Mouse (Mus musculus) forebrain, embryonic 14.5 days (tissue): Measurements from ENCODE around the gene Scaf1. TPM values are rescaled to one million over a fixed set of nuclear protein-coding genes. Genes with fewer than 3 reads are reported as not detected.

Source experiments
- ATAC-seq: fragments of 200-750 bp; cut with Nextera tagmentation; 2 replicates; pipeline ENCODE4 v1.8.0; 2017; ENCODE audit warnings: mild to moderate bottlenecking, moderate library complexity
- DNase-seq: peaks from one replicate; pipeline ENCODE4 v3.0.0-alpha.2; 2015; ENCODE audit warnings: low spot score
- H3K27ac ChIP-seq: fragments of 300-500 bp; sonication (generic); 2 replicates; pipeline ENCODE4 v1.5.1; 2014; ENCODE audit warnings: low read depth, mild to moderate bottlenecking, control low read depth, low read length, moderate library complexity
- H3K27me3 ChIP-seq: fragments of 300-500 bp; sonication (generic); replicated peaks from 2 replicates; pipeline ENCODE4 v1.6.1; 2014; ENCODE audit warnings: low read length, control low read depth, mixed read lengths; ENCODE audit not compliant: control insufficient read depth, insufficient read depth
- H3K36me3 ChIP-seq: fragments of 300-500 bp; sonication (generic); 2 replicates; pipeline ENCODE4 v1.6.1; 2014; ENCODE audit warnings: low read length, control low read depth; ENCODE audit not compliant: control insufficient read depth, insufficient read depth
- H3K4me1 ChIP-seq: fragments of 300-500 bp; sonication (generic); 2 replicates; pipeline ENCODE4 v1.6.1; 2014; ENCODE audit warnings: antibody characterized with exemption, low read length, control low read depth; ENCODE audit not compliant: control insufficient read depth, insufficient read depth
- H3K4me2 ChIP-seq: fragments of 300-500 bp; sonication (generic); 2 replicates; pipeline ENCODE4 v1.6.1; 2014; ENCODE audit warnings: mild to moderate bottlenecking, control low read depth, low read length
- H3K4me3 ChIP-seq: fragments of 300-500 bp; sonication (generic); 2 replicates; pipeline ENCODE4 v1.5.1; 2014; ENCODE audit warnings: low read depth, low read length, control low read depth
- H3K9ac ChIP-seq: fragments of 300-500 bp; sonication (generic); 2 replicates; pipeline ENCODE4 v1.6.1; 2014; ENCODE audit warnings: mild to moderate bottlenecking, low read length, control low read depth, moderate library complexity
- H3K9me3 ChIP-seq: fragments of 300-500 bp; sonication (generic); replicated peaks from 2 replicates; pipeline ENCODE4 v1.6.1; 2016; ENCODE audit warnings: low read length, control low read depth, mixed read lengths; ENCODE audit not compliant: control insufficient read depth
- WGBS: fragments of 180-500 bp; shearing (Covaris S2); extraction: QIAGEN DNeasy Blood & Tissue Kit; methylation state at CpG from one replicate; pipeline ENCODE4 v1.1.7; 2014; 5-methylcytosine and 5-hydroxymethylcytosine counted together
- microRNA-seq: library from miRNA; unstranded; fragments of <30 nt; microRNA quantifications from one replicate; pipeline ENCODE4, GENCODE M21; 2016
- polyA plus RNA-seq: library from polyadenylated mRNA; unstranded; fragments of >200 nt; fragmentation: Nextera tagmentation; extraction: Ambion mirVana; gene quantifications from 2 replicates; pipeline ENCODE4 v1.2.1, GENCODE M21; 2014

The Scaf1 gene
- polyA plus RNA-seq, 1 experiment from 2014 or later: 40.5 TPM

- Histone ChIP-seq H3K4me1 (no peaks in the 10 kb centered on the region), H3K27me3 (no peaks in the 10 kb centered on the region), H3K4me2 (no peak overlapping the region), H3K27ac (no peak overlapping the region), H3K9me3 (no peaks in the 10 kb centered on the region), H3K9ac (no peak overlapping the region), H3K4me3 (no peak overlapping the region), H3K36me3 (peaks cover 47% of the 10 kb centered on the region)
- WGBS: 48% methylated on average over 7 of the region's 7 CpGs
- ATAC-seq (peak; percentile 47; the same call in 1 of the 2 replicates), DNase-seq (peak; percentile 68)
These were observed 58.0 kb downstream of the Scaf1 start for GRCm38 (mm10) chr7:44958208-44958607.

- H3K9ac ChIP-seq: no peak overlapping the region
- no peak for ATAC-seq
- DNase-seq: no peak
- H3K4me1 ChIP-seq: peaks cover 6% of the 10 kb centered on the region
- peaks cover 39% of the 10 kb centered on the region for H3K36me3 ChIP-seq
- no peak overlapping the region for H3K4me2 ChIP-seq
- H3K27ac ChIP-seq: no peak overlapping the region
- 79% methylated on average over 20 of the region's 20 CpGs for WGBS
- no peak overlapping the region for H3K4me3 ChIP-seq
- no peaks in the 10 kb centered on the region for H3K27me3 ChIP-seq
- no peaks in the 10 kb centered on the region for H3K9me3 ChIP-seq
These were observed 58.9 kb downstream of the Scaf1 start for GRCm38 (mm10) chr7:44957183-44957835.

GRCm38 (mm10) chr7:44956266-44956665 lies 59.9 kb downstream of the Scaf1 start:
- WGBS: 70% methylated on average over 6 of the region's 6 CpGs
- Histone ChIP-seq H3K36me3 (peaks cover 29% of the 10 kb centered on the region), H3K9ac (no peak overlapping the region), H3K4me2 (no peak overlapping the region), H3K27ac (no peak overlapping the region), H3K9me3 (no peaks in the 10 kb centered on the region), H3K27me3 (peaks cover 8% of the 10 kb centered on the region), H3K4me3 (no peak overlapping the region), H3K4me1 (peaks cover 9% of the 10 kb centered on the region)
- ATAC-seq (no peak), DNase-seq (no peak)

GRCm38 (mm10) chr7:44955628-44956027 lies 60.5 kb downstream of the Scaf1 start:
- H3K9ac ChIP-seq: no peak overlapping the region
- no peak overlapping the region for H3K4me3 ChIP-seq
- H3K4me1 ChIP-seq: peaks cover 9% of the 10 kb centered on the region
- H3K36me3 ChIP-seq: peaks cover 22% of the 10 kb centered on the region
- DNase-seq (peak; percentile 51), ATAC-seq (no peak)
- H3K27ac ChIP-seq: no peak overlapping the region
- no peak overlapping the region for H3K4me2 ChIP-seq
- 53% methylated on average over 5 of the region's 5 CpGs for WGBS
- peaks cover 14% of the 10 kb centered on the region for H3K27me3 ChIP-seq
- H3K9me3 ChIP-seq: no peaks in the 10 kb centered on the region

GRCm38 (mm10) chr7:44954091-44954885 lies 61.9 kb downstream of the Scaf1 start:
- no peak overlapping the region for H3K4me3 ChIP-seq
- no peak overlapping the region for H3K4me2 ChIP-seq
- H3K27ac ChIP-seq: no peak overlapping the region
- 80% methylated on average over 12 of the region's 12 CpGs for WGBS
- no peak overlapping the region for H3K9ac ChIP-seq
- DNase-seq: no peak
- peaks cover 9% of the 10 kb centered on the region for H3K4me1 ChIP-seq
- ATAC-seq: no peak
- H3K27me3 ChIP-seq: peaks cover 20% of the 10 kb centered on the region
- H3K9me3 ChIP-seq: no peaks in the 10 kb centered on the region
- peaks cover 9% of the 10 kb centered on the region for H3K36me3 ChIP-seq

GRCm38 (mm10) chr7:44953561-44953960 lies 62.6 kb downstream of the Scaf1 start:
- no peak for DNase-seq
- Histone ChIP-seq H3K4me1 (peaks cover 9% of the 10 kb centered on the region), H3K27ac (no peak overlapping the region), H3K4me3 (no peak overlapping the region), H3K36me3 (0 out of 2 replicates have a peak, but pooled peaks cover 2% of the 10 kb centered on the region), H3K27me3 (peaks cover 20% of the 10 kb centered on the region), H3K9ac (no peak overlapping the region), H3K4me2 (no peak overlapping the region), H3K9me3 (no peaks in the 10 kb centered on the region)
- WGBS: 57% methylated on average over 14 of the region's 14 CpGs
- no peak for ATAC-seq

Small RNAs within 50 kb of the gene (microRNA-seq; reads per million reads assigned to microRNA genes)
- gene Mir7054: not detected

Other genes with a start within 250 kb of the Scaf1 start
- 40.4 and 43.6 TPM in 2 replicates for gene Nup62, start 200.3 kb downstream of the Scaf1 start, polyA plus RNA-seq
- gene Il4i1, start 200.0 kb downstream of the Scaf1 start, polyA plus RNA-seq: 1.0 and 1.2 TPM in 2 replicates
- 4.2 and 4.7 TPM in 2 replicates for gene Atf5, start 199.7 kb downstream of the Scaf1 start, polyA plus RNA-seq
- 70.4 and 75.4 TPM in 2 replicates for gene Akt1s1, start 167.4 kb downstream of the Scaf1 start, polyA plus RNA-seq
- 79.6 and 105 TPM in 2 replicates for gene Tbc1d17, start 167.3 kb downstream of the Scaf1 start, polyA plus RNA-seq
- 30.0 and 31.7 TPM in 2 replicates for gene Pnkp, start 159.2 kb downstream of the Scaf1 start, polyA plus RNA-seq
- 447 and 458 TPM in 2 replicates for gene Ptov1, start 146.6 kb downstream of the Scaf1 start, polyA plus RNA-seq
- 75.4 and 94.0 TPM in 2 replicates for gene Med25, start 123.7 kb downstream of the Scaf1 start, polyA plus RNA-seq
- gene Fuz, start 120.3 kb downstream of the Scaf1 start, polyA plus RNA-seq: 18.2 and 18.3 TPM in 2 replicates
- 85.6 and 99.3 TPM in 2 replicates for gene Ap2a1, start 86.9 kb downstream of the Scaf1 start, polyA plus RNA-seq
- not detected in 2 replicates for gene Tsks, start 73.2 kb downstream of the Scaf1 start, polyA plus RNA-seq
- gene Cpt1c, start 41.5 kb downstream of the Scaf1 start, polyA plus RNA-seq: 37.3 and 41.0 TPM in 2 replicates
- gene Prmt1, start 29.8 kb downstream of the Scaf1 start, polyA plus RNA-seq: 241 and 274 TPM in 2 replicates
- gene Irf3, start 18.7 kb downstream of the Scaf1 start, polyA plus RNA-seq: 52.7 and 60.6 TPM in 2 replicates
- gene Bcl2l12, start 17.7 kb downstream of the Scaf1 start, polyA plus RNA-seq: 20.0 and 23.4 TPM in 2 replicates
- gene Rras, start 1.6 kb upstream of the Scaf1 start, polyA plus RNA-seq: 11.4 and 14.7 TPM in 2 replicates
- 13.6 and 16.0 TPM in 2 replicates for gene Prr12, start 36.5 kb upstream of the Scaf1 start, polyA plus RNA-seq
- 70.4 and 71.8 TPM in 2 replicates for gene Nosip, start 46.1 kb upstream of the Scaf1 start, polyA plus RNA-seq
- 12.0 and 13.4 TPM in 2 replicates for gene Prrg2, start 46.3 kb upstream of the Scaf1 start, polyA plus RNA-seq
- 67.4 and 73.9 TPM in 2 replicates for gene Rcn3, start 75.9 kb upstream of the Scaf1 start, polyA plus RNA-seq
- gene Fcgrt, start 87.5 kb upstream of the Scaf1 start, polyA plus RNA-seq: 20.3 and 26.9 TPM in 2 replicates
- 981 and 1,280 TPM in 2 replicates for gene Rps11, start 108.1 kb upstream of the Scaf1 start, polyA plus RNA-seq
- gene Rpl13a, start 112.4 kb upstream of the Scaf1 start, polyA plus RNA-seq: 1,037 and 1,253 TPM in 2 replicates
- 0.22 and 0.88 TPM in 2 replicates for gene Gm45713, start 119.9 kb upstream of the Scaf1 start, polyA plus RNA-seq
- 0.61 and 1.3 TPM in 2 replicates for gene Flt3l, start 120.1 kb upstream of the Scaf1 start, polyA plus RNA-seq
- gene Pih1d1, start 137.9 kb upstream of the Scaf1 start, polyA plus RNA-seq: 101 and 108 TPM in 2 replicates
- gene Aldh16a1, start 138.2 kb upstream of the Scaf1 start, polyA plus RNA-seq: 24.4 and 26.8 TPM in 2 replicates
- 14.6 and 15.9 TPM in 2 replicates for gene Slc17a7, start 147.6 kb upstream of the Scaf1 start, polyA plus RNA-seq
- gene Gfy, start 163.2 kb upstream of the Scaf1 start, polyA plus RNA-seq: not detected in 2 replicates
- not detected in 2 replicates for gene Pth2, start 164.6 kb upstream of the Scaf1 start, polyA plus RNA-seq
- gene Ccdc155, start 188.5 kb upstream of the Scaf1 start, polyA plus RNA-seq: 0.43 and 0.52 TPM in 2 replicates
- gene Dkkl1, start 195.8 kb upstream of the Scaf1 start, polyA plus RNA-seq: 0.91 and 1.7 TPM in 2 replicates
- gene Tead2, start 199.4 kb upstream of the Scaf1 start, polyA plus RNA-seq: 81.7 and 95.7 TPM in 2 replicates
- 0.99 and 1.4 TPM in 2 replicates for gene Cd37, start 222.8 kb upstream of the Scaf1 start, polyA plus RNA-seq
- 0.09 and 0.26 TPM in 2 replicates for gene Slc6a16, start 224.7 kb upstream of the Scaf1 start, polyA plus RNA-seq